Mouse (Mus musculus): ENCODE data around the gene Pde7b. TPM values are rescaled to one million over a fixed set of nuclear protein-coding genes. Genes with fewer than 3 reads are reported as not detected.

The Pde7b gene
- polyA plus RNA-seq, 1 experiment from 2014 or later: 3.3 TPM

DNA sequence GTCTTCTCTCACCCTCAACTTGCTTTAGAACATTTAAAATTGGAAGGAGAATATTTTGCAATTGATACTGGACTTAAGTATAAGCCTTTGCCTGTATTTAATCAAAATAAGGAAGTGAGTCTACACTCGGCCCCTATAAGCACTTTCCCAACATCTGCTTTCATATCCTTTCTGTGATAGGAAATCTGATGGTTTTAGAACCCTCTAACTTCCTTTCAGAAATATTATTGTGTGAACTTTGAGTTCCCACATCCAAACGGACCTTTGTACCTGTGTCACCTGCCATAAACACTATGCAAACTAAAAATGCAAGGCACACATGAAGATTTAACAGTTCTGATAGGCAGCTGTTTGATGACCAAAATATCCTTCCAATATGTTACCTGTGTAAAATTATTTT, 58.2 kb downstream of the Pde7b start:
- Histone ChIP-seq H3K9me3 (replicated peaks; ENCODE audit: control insufficient read depth, low read length) (no peaks in the 10 kb centered on the region), H3K9ac (ENCODE audit: low read length) (no peak overlapping the region), H3K27me3 (ENCODE audit: control insufficient read depth, insufficient read depth, low read length) (no peaks in the 10 kb centered on the region), H3K4me3 (replicated peaks; ENCODE audit: low read length) (no peak overlapping the region), H3K4me1 (ENCODE audit: control insufficient read depth, insufficient read depth, low read length) (no peaks in the 10 kb centered on the region), H3K27ac (ENCODE audit: low read length) (no peak overlapping the region), H3K36me3 (ENCODE audit: control insufficient read depth, insufficient read depth, low read length) (no peaks in the 10 kb centered on the region), H3K4me2 (ENCODE audit: low read depth, low read length) (no peak overlapping the region)
- WGBS: 56% methylated on average over 2 of the region's 2 CpGs
- ATAC-seq (ENCODE audit: insufficient read depth, low FRiP score): no peak

DNA sequence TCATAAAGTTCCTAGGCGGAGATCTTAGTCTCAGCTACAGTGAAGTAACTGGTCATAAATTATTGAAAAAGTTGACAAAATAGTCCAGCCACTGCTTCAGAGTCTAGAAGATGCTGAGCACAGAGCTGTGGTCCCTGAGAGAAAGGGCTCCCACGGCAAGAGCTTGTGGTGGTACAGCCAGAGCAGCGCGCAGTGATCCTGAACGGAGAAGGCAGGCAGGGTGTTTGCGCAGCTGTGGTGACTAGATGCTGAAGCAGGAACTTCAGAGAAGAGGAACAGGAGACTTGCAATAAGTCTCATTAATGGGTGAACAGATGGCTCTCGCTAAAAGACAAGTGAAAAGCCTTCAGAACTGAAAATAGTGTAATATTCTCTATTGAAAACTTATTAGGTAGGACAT, 61.9 kb downstream of the Pde7b start:
- Histone ChIP-seq H3K9me3 (replicated peaks; ENCODE audit: control insufficient read depth, low read length) (no peaks in the 10 kb centered on the region), H3K4me2 (ENCODE audit: low read depth, low read length) (no peak overlapping the region), H3K9ac (ENCODE audit: low read length) (no peak overlapping the region), H3K27ac (ENCODE audit: low read length) (no peak overlapping the region), H3K27me3 (ENCODE audit: control insufficient read depth, insufficient read depth, low read length) (no peaks in the 10 kb centered on the region), H3K36me3 (ENCODE audit: control insufficient read depth, insufficient read depth, low read length) (no peaks in the 10 kb centered on the region), H3K4me3 (replicated peaks; ENCODE audit: low read length) (no peak overlapping the region), H3K4me1 (ENCODE audit: control insufficient read depth, insufficient read depth, low read length) (peaks cover 2% of the 10 kb centered on the region)
- 69% methylated on average over 7 of the region's 7 CpGs for WGBS
- ATAC-seq (ENCODE audit: insufficient read depth, low FRiP score): no peak

DNA sequence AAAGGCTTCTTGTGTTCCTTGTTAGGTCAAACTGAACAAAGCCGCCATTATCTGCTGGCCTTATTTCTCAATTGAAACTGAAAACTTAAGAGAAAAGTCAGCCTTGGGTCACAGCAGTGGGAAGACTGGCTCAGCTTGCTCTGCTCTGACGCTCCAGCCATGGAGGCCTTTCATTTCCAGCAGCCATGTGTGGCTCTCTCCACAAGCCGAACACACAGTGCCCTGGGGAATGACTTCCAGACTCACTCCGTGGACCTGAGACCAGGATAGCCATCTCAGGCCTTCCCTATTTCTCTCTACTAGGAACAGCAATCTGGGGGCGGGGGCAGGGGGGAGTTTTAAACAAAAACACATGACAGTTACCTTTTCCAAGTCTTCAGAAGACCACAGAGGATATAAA, 63.2 kb downstream of the Pde7b start:
- 83% methylated on average over 5 of the region's 5 CpGs for WGBS
- Histone ChIP-seq H3K9me3 (replicated peaks; ENCODE audit: control insufficient read depth, low read length) (no peaks in the 10 kb centered on the region), H3K27ac (ENCODE audit: low read length) (no peak overlapping the region), H3K4me2 (ENCODE audit: low read depth, low read length) (no peak overlapping the region), H3K9ac (ENCODE audit: low read length) (no peak overlapping the region), H3K4me1 (ENCODE audit: control insufficient read depth, insufficient read depth, low read length) (peaks cover 7% of the 10 kb centered on the region), H3K36me3 (ENCODE audit: control insufficient read depth, insufficient read depth, low read length) (no peaks in the 10 kb centered on the region), H3K4me3 (replicated peaks; ENCODE audit: low read length) (no peak overlapping the region), H3K27me3 (ENCODE audit: control insufficient read depth, insufficient read depth, low read length) (no peaks in the 10 kb centered on the region)
- no peak for ATAC-seq (ENCODE audit: insufficient read depth, low FRiP score)

DNA sequence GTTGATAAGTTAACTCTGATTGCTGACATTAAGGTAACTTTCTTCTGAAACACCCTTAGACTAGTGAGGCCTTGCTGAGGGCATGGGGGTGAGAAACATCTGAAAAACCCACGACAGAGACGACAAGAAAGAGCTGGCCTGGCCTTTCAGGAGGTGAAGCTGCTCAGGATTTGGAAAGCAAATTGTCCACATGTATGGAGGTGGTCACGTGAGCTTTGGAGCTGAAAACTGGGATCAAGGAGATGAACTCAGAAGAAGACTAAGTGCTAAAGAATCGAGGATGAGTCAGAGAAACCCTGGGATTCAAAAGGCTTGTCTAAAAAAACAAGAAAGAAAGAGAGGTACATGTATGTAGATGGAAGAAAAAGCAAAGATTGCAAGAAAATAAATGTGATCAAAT, 65.2 kb downstream of the Pde7b start:
- H3K4me1 ChIP-seq (ENCODE audit: control insufficient read depth, insufficient read depth, low read length): peaks cover 7% of the 10 kb centered on the region
- no peak overlapping the region for H3K27ac ChIP-seq (ENCODE audit: low read length)
- ATAC-seq (ENCODE audit: insufficient read depth, low FRiP score): no peak
- no peaks in the 10 kb centered on the region for H3K9me3 ChIP-seq (replicated peaks; ENCODE audit: control insufficient read depth, low read length)
- 72% methylated on average over 4 of the region's 4 CpGs for WGBS
- H3K27me3 ChIP-seq (ENCODE audit: control insufficient read depth, insufficient read depth, low read length): no peaks in the 10 kb centered on the region
- H3K36me3 ChIP-seq (ENCODE audit: control insufficient read depth, insufficient read depth, low read length): no peaks in the 10 kb centered on the region
- H3K4me3 ChIP-seq (replicated peaks; ENCODE audit: low read length): no peak overlapping the region
- no peak overlapping the region for H3K4me2 ChIP-seq (ENCODE audit: low read depth, low read length)
- no peak overlapping the region for H3K9ac ChIP-seq (ENCODE audit: low read length)

DNA sequence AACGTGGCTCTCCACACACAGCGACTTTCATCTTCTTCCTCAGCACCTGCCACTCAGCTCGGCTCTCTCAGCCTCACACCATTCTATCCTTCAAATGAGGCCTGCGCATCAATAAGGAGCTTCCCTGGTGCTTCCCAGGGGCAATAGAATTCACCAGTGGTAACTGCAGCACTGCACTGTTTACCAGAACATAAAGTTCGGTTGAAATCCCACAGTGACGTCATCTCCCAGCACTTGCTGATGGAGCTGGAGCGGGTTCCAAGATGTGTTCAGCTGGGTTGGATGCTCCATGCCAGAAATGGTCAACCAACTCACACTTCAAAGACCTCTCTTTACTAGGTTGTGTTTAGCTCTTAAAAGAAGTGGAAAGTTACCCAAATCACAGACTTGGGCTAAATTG, 65.6 kb downstream of the Pde7b start:
- Histone ChIP-seq H3K9ac (ENCODE audit: low read length) (no peak overlapping the region), H3K27ac (ENCODE audit: low read length) (no peak overlapping the region), H3K4me3 (replicated peaks; ENCODE audit: low read length) (no peak overlapping the region), H3K4me2 (ENCODE audit: low read depth, low read length) (no peak overlapping the region), H3K4me1 (ENCODE audit: control insufficient read depth, insufficient read depth, low read length) (peaks cover 7% of the 10 kb centered on the region), H3K36me3 (ENCODE audit: control insufficient read depth, insufficient read depth, low read length) (no peaks in the 10 kb centered on the region), H3K9me3 (replicated peaks; ENCODE audit: control insufficient read depth, low read length) (no peaks in the 10 kb centered on the region), H3K27me3 (ENCODE audit: control insufficient read depth, insufficient read depth, low read length) (no peaks in the 10 kb centered on the region)
- no peak for ATAC-seq (ENCODE audit: insufficient read depth, low FRiP score)
- WGBS: 73% methylated on average over 7 of the region's 7 CpGs

DNA sequence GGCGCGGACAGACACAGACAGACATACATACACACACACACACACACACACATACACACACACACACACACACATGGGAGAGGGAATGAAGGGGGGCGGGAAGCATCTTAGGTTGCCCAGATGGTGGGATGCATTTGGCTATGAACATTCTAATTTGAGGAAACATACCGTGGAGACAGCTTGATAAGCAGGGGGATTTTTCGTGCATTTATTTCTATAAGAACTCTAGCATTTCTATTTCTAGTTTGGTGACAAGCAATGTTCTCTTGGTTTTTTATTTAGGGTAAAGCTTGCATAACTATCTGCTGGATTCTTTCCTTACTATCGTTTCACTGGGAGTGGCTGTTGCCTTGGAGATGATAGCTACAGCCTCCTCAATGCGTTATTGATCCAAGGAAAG, 66.2 kb downstream of the Pde7b start:
- ATAC-seq (ENCODE audit: insufficient read depth, low FRiP score): no peak
- H3K4me3 ChIP-seq (replicated peaks; ENCODE audit: low read length): no peak overlapping the region
- no peaks in the 10 kb centered on the region for H3K9me3 ChIP-seq (replicated peaks; ENCODE audit: control insufficient read depth, low read length)
- H3K36me3 ChIP-seq (ENCODE audit: control insufficient read depth, insufficient read depth, low read length): no peaks in the 10 kb centered on the region
- no peaks in the 10 kb centered on the region for H3K27me3 ChIP-seq (ENCODE audit: control insufficient read depth, insufficient read depth, low read length)
- no peak overlapping the region for H3K4me2 ChIP-seq (ENCODE audit: low read depth, low read length)
- H3K27ac ChIP-seq (ENCODE audit: low read length): no peak overlapping the region
- WGBS: 79% methylated on average over 7 of the region's 7 CpGs
- no peak overlapping the region for H3K9ac ChIP-seq (ENCODE audit: low read length)
- H3K4me1 ChIP-seq (ENCODE audit: control insufficient read depth, insufficient read depth, low read length): peaks cover 7% of the 10 kb centered on the region

DNA sequence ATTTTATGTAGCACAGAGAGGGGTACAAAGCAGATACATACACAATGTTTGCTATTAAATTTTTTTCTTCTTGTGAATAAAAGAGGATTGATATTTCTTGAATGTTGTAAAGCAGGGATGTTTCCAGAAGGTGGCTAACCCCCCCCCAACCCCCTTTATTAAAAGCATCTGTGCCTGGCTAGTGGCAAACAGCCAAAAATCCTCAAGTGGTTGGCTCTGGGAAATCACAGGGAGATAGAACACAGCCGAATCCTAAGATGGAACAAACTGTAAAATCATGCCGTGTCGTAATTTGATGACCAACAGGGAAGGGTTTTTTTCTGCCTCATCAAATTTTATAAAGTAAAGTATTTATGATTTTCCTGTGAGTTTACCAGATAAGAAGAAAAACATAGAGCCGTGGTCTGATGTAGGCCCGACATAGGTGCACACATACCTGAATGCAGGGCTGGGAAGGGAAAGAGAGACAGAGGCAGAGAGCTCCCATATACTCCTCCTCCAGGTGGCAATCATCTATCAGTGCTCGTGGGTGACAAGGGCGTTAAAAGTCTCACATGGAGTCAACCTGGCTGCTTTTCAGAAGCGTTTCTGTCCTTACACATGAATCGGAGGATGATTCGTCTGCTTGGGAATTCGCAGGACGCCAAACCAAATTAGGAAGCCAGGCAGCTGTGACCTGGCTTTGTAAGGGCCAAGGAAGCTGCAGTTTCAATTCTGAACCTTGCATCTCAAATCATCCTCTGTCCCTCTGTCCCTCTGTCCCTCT, 67.4 kb downstream of the Pde7b start:
- H3K27ac ChIP-seq (ENCODE audit: low read length): peak overlapping the region; percentile 27; the same call in 1 of the 2 replicates
- no peaks in the 10 kb centered on the region for H3K36me3 ChIP-seq (ENCODE audit: control insufficient read depth, insufficient read depth, low read length)
- no peak overlapping the region for H3K9ac ChIP-seq (ENCODE audit: low read length)
- no peaks in the 10 kb centered on the region for H3K27me3 ChIP-seq (ENCODE audit: control insufficient read depth, insufficient read depth, low read length)
- no peak overlapping the region for H3K4me3 ChIP-seq (replicated peaks; ENCODE audit: low read length)
- peak overlapping the region; percentile 29; the same call in 1 of the 2 replicates for H3K4me2 ChIP-seq (ENCODE audit: low read depth, low read length)
- H3K9me3 ChIP-seq (replicated peaks; ENCODE audit: control insufficient read depth, low read length): no peaks in the 10 kb centered on the region
- ATAC-seq (ENCODE audit: insufficient read depth, low FRiP score): no peak
- WGBS: 52% methylated on average over 12 of the region's 12 CpGs
- peaks cover 7% of the 10 kb centered on the region for H3K4me1 ChIP-seq (ENCODE audit: control insufficient read depth, insufficient read depth, low read length)

DNA sequence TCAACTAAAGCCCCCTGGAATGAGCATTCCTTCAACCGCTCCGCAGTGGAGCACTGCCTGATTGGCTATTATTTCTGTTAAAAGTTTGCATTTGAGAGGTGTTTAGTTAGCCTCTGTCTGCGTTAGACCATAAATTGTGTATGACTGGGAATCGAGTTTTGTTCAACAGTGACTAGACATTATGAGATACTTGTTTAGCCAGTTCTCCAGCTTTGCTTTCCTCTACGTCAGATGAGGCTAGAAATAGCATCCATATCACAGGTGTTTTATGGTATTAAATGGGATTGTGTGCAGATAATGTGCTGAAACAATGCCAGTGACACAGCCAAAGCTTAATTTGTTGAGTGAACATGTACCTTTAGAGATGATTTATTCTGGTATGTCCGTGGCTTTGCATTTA, 70.3 kb downstream of the Pde7b start:
- no peaks in the 10 kb centered on the region for H3K36me3 ChIP-seq (ENCODE audit: control insufficient read depth, insufficient read depth, low read length)
- no peaks in the 10 kb centered on the region for H3K27me3 ChIP-seq (ENCODE audit: control insufficient read depth, insufficient read depth, low read length)
- no peak overlapping the region for H3K4me3 ChIP-seq (replicated peaks; ENCODE audit: low read length)
- 52% methylated on average over 6 of the region's 6 CpGs for WGBS
- H3K27ac ChIP-seq (ENCODE audit: low read length): no peak overlapping the region
- no peak for ATAC-seq (ENCODE audit: insufficient read depth, low FRiP score)
- no peak overlapping the region for H3K4me2 ChIP-seq (ENCODE audit: low read depth, low read length)
- no peak overlapping the region for H3K9ac ChIP-seq (ENCODE audit: low read length)
- H3K4me1 ChIP-seq (ENCODE audit: control insufficient read depth, insufficient read depth, low read length): peaks cover 7% of the 10 kb centered on the region
- H3K9me3 ChIP-seq (replicated peaks; ENCODE audit: control insufficient read depth, low read length): no peaks in the 10 kb centered on the region

DNA sequence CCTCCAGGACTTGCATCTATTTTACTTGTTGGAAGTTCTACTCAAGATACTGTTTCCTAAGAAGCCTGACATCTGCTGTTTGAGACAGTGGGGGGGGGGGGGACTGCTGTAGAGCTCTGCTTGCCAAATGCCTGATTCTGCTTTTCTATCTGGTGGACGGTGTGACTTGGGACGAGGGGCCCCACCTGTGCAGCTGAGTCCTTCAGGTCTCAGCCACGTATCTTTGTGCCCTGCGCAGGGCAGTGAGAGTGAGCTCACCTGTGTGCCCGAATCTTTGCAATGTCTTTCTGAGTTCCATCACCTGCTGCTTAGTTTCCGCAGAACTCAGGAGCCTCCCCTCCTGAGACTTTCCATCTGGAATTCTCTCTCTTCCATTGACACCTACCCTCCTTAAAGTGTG, 70.7 kb downstream of the Pde7b start:
- Histone ChIP-seq H3K9ac (ENCODE audit: low read length) (no peak overlapping the region), H3K36me3 (ENCODE audit: control insufficient read depth, insufficient read depth, low read length) (no peaks in the 10 kb centered on the region), H3K4me3 (replicated peaks; ENCODE audit: low read length) (no peak overlapping the region), H3K4me1 (ENCODE audit: control insufficient read depth, insufficient read depth, low read length) (peaks cover 7% of the 10 kb centered on the region), H3K9me3 (replicated peaks; ENCODE audit: control insufficient read depth, low read length) (no peaks in the 10 kb centered on the region), H3K27me3 (ENCODE audit: control insufficient read depth, insufficient read depth, low read length) (no peaks in the 10 kb centered on the region), H3K4me2 (ENCODE audit: low read depth, low read length) (no peak overlapping the region), H3K27ac (ENCODE audit: low read length) (no peak overlapping the region)
- ATAC-seq (ENCODE audit: insufficient read depth, low FRiP score): no peak
- 44% methylated on average over 6 of the region's 6 CpGs for WGBS

Measured in stomach, embryonic 16.5 days (tissue).